Mouse (Mus musculus) thymus, postnatal 14 days (tissue): ENCODE measurements around the gene Tmem211.

ENCODE experiments used
- DNase-seq: peaks from one replicate; pipeline ENCODE4 v3.0.0; 2021

Tmem211 gene

GRCm38 (mm10) chr5:113281557-113281956 is 54.8 kb downstream of the Tmem211 start:
- DNase-seq, result no peak

GRCm38 (mm10) chr5:113283726-113284125 is 57.0 kb downstream of the Tmem211 start:
- no peak for DNase-seq

GRCm38 (mm10) chr5:113285541-113285940 is 58.8 kb downstream of the Tmem211 start:
- no peak for DNase-seq

GRCm38 (mm10) chr5:113286048-113286447 is 59.3 kb downstream of the Tmem211 start:
- no peak for DNase-seq

GRCm38 (mm10) chr5:113286591-113287520 is 60.1 kb downstream of the Tmem211 start:
- peak; percentile 58 for DNase-seq

- DNase-seq, result no peak
These were observed 61.1 kb downstream of the Tmem211 start for GRCm38 (mm10) chr5:113287762-113288161.

GRCm38 (mm10) chr5:113288490-113288889 is 61.8 kb downstream of the Tmem211 start:
- DNase-seq, result no peak
